Mouse (Mus musculus) cerebellum, postnatal 14 days (tissue): Measurements from ENCODE around the gene H2-Q10.
A peak's percentile ranks its signal among the peaks of the same experiment; 100 is the strongest.

Source experiments
- DNase-seq, 2 experiments: peaks; one replicate each; pipeline ENCODE4 v3.0.0; 2021; ENCODE audit warnings: mixed read lengths in 2 of 2

H2-Q10 gene

DNA sequence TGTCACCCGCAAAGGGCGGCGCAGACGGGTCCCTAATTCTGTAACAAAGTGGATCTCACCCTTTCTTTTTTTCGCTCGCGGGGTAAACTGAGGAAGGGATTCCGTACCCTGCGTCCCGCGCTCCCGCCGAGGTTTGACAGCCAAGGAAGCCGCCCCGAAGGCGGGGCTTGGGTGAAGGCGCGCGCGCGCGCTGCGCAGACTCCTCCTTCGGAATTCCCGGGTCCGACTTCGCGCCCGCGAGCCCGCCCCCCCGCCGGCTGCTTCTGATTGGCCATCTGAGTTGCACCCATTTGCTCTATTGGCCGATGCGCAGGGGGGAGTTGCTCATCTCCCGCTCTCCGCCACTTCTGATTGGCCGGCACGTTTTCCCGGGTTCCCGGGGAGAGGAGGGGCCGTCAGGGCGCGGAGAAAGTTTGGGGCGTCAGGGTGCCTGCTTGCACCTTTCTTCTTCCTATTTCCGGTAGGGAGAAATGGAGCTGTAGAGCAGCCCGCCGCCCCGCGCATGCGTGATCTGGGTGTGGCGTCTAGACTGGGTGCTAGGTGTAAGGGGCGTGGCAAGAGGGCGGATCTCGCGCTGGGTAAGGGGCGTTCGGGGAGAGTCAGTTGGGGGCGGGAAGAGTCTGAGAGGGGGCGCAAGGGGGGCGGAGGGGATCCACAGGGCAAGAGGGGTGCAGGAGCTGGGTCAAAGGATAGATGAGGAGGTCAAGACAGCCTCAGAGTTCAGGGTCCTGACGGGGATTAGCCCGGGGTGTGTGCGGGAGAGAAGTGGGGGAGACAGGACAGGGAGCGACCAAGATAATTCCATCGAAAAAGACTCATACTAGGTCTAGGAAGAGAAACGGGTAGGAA lies 47.0 kb downstream of the H2-Q10 start, which contains the start of the genes Tcf19 and Cchcr1:
Gene Tcf19, minus strand, starts transcription at position 173 of the 849 bp plus-strand sequence.
Gene Cchcr1, plus strand, starts transcription at position 449 of the 849 bp plus-strand sequence.
- peak; percentile 98 for DNase-seq

DNA sequence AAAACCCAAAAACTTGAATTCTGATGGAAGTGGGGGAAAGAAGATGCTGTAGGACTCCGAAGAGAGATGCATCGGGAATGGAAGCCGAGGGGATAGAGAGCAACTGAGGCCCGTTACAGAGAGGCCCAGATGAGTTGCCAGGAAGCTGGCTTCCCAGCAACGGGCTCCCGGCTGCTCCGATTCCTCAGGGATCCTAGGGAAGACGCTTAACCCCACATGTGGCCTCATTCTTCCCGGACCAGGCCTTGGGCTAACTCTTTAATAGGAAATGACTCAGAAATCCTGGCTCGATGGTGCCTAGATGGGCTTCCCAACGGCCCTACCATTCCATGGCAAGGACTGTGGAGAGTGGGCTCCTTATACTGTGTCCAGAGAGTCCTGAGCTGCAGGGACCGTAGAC lies 47.6 kb downstream of the H2-Q10 start:
- no peak for DNase-seq
